Mouse (Mus musculus) splenic B cell, adult 2 months (primary cell): ENCODE measurements around the gene Eif3g.

Source experiments
- DNase-seq: peaks from one replicate; pipeline ENCODE4 v3.0.0-alpha.2; 2011; ENCODE audit warnings: low read depth, low spot score
- H3K27me3 ChIP-seq: 2 replicates; pipeline ENCODE4 v1.6.1; 2012; ENCODE audit warnings: mild to moderate bottlenecking, low read length, moderate library complexity, mixed read lengths; ENCODE audit not compliant: control insufficient read depth, poor library complexity, insufficient read depth, severe bottlenecking
- H3K36me3 ChIP-seq: 2 replicates; pipeline ENCODE4 v1.6.1; 2012; ENCODE audit warnings: mild to moderate bottlenecking, low read length, moderate library complexity, mixed read lengths; ENCODE audit not compliant: control insufficient read depth, poor library complexity, insufficient read depth, severe bottlenecking

The Eif3g gene

DNA sequence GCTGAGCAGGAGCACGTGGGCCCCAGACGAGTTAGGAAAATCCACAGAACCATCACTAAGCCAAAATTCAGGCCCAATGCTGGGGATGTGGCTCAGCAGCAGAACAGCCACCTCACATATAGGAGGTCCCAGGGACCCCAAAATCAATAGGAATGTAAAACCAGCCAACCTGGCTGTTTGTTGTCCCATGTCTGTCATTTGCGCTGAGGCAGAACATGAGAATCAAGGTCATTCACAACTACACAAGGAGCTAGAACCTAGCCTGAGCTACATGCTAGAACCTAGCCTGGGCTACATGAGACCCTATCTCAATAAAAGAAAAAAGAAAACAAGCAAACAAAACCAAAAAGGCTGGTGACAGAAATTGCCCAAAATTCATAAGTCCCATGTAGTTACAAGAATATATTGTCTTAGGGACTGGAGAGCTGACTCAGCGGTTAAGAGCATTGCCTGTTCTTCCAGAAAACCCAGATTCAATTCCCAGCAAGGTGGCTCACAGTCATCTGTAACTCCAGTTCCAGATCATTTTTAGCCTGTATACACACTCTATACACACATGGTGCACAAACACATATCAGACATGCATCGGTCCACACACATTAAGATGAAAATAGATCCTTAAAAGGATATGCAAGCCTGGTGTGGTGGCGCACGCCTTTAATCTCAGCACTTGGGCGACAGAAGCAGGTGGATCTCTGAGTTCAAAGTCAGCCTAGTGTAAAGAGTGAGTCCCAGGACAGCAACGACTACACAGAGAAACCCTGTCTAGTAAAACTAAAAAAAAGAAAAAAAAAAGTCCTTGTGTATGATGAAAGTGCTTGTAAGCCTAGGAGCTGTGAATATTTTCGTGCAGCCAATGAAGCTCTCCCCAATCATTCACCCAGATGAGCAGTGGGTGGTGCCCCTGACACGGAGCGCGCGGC lies 21.0 kb downstream of the Eif3g start:
- no peaks in the 10 kb centered on the region for H3K27me3 ChIP-seq
- DNase-seq = no peak
- H3K36me3 ChIP-seq = peaks cover 3% of the 10 kb centered on the region

DNA sequence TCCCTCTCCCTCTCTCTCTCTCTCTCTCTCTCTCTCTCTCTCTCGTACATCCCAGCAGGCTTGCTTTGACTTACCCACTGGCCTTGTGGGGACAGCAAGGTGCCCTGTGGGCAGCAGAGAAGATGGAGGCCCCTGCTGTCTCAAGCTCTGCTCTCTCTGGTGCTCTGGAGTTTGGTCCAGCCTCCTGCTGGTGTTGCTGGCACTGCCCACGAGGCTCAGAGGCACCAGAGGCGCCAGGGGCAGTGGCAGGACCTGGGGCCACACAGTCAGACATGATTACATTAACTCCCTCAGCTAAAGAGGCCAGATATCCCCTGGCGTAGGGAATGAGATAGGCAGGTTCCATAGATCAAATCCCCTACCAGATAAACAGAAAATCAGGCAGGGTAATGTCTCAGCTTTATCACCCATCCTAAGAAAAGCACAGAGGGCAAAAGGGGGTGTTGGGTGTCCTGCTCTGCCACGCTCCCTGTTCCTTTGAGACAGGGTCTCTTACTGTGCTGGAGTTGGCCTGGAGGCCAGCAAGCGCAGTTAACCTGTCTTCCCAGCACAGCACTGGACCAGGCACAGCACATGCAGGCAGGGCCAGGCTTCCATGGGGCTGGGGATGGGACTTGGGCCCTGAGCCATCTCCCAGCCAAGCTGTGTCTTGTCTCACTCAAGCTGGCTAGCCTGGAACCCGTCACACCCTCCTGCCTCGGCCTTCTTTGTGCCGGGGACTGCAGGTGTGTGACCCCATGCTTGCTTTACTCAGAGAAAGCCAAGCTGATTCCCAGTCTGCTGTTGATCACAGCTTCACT lies 21.9 kb downstream of the Eif3g start:
- no peak for DNase-seq
- Histone ChIP-seq H3K27me3 (no peaks in the 10 kb centered on the region), H3K36me3 (peaks cover 3% of the 10 kb centered on the region)

DNA sequence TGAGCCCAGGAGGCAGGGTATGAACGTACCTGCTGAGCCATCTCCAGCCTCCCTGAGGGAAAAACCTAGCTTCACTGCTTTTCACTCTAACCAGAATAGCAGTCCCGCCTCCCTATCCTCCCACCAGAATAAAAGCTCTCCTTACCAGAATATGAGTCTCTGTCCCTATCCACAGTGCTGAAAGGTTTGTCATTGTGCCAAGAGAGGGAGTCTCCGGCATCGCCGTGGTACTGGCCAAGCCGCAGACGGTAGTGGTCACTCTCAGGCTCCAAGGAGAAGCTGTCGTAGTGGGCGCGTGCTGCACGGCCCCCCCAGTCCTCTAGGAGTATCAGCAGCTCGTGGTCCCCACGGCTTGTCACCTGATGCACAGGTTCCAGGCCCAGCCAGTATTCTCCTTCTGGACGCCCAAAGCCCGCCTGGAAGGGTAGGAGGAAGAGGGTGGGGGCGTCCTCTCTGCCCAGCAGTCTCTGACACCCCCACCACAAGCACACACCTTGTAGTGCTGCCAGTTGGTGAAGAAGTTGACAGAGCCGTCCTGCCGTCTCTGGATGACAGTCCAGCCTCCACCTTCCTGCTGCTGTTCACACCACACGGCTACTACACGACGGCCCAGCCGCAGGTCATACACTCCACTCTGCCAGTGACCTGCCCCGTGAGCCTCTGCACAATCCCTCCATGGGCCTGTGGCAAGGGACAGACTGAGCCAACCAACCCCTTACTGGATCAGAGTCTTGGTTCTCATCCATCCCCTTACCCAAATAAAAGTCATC lies 23.2 kb downstream of the Eif3g start:
- no peak for DNase-seq

DNA sequence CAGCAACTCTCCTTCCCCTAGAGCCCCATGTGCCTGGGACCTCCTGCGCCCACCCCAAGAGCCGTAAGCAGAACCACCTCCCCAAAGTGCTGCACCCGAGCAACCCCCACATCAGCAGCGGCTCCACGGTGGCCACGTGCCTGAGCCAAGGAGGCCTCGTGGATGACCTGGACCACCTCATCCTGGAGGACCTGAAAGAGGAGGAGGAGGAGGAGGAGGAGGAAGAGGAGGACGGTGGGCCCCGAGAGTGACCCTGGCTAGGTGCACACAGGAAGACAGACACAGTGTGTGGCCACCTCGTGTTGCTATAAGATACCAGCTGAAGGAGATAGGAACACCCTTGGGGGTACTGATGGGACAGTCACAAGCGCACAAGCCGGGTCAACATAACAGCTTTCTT lies 24.9 kb downstream of the Eif3g start:
- no peak for DNase-seq
- Histone ChIP-seq H3K36me3 (peaks cover 3% of the 10 kb centered on the region), H3K27me3 (no peaks in the 10 kb centered on the region)

More for the DNA sequence above, 23.2 kb downstream of the Eif3g start:
- peaks cover 3% of the 10 kb centered on the region for H3K36me3 ChIP-seq
- H3K27me3 ChIP-seq = no peaks in the 10 kb centered on the region

DNA sequence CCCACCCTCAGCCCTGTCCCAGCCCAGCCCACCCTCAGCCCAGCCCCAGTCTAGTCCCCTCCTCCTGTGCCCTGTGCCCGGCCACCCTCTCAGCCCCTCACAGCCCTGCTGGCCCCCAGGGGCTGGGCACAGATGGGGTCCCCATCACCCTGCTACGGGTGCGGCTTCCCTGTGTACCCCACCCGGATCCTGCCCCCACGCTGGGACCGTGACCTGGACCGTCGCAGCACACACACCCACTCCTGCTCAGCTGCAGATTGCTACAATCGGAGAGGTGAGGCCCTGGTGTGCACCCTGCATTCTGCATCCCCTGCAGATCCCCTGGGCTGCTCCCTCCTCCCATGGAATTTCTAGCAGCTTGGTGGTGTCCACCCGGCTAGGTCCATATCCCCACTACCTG lies 25.4 kb downstream of the Eif3g start:
- Histone ChIP-seq H3K27me3 (no peaks in the 10 kb centered on the region), H3K36me3 (peaks cover 3% of the 10 kb centered on the region)
- DNase-seq = no peak

DNA sequence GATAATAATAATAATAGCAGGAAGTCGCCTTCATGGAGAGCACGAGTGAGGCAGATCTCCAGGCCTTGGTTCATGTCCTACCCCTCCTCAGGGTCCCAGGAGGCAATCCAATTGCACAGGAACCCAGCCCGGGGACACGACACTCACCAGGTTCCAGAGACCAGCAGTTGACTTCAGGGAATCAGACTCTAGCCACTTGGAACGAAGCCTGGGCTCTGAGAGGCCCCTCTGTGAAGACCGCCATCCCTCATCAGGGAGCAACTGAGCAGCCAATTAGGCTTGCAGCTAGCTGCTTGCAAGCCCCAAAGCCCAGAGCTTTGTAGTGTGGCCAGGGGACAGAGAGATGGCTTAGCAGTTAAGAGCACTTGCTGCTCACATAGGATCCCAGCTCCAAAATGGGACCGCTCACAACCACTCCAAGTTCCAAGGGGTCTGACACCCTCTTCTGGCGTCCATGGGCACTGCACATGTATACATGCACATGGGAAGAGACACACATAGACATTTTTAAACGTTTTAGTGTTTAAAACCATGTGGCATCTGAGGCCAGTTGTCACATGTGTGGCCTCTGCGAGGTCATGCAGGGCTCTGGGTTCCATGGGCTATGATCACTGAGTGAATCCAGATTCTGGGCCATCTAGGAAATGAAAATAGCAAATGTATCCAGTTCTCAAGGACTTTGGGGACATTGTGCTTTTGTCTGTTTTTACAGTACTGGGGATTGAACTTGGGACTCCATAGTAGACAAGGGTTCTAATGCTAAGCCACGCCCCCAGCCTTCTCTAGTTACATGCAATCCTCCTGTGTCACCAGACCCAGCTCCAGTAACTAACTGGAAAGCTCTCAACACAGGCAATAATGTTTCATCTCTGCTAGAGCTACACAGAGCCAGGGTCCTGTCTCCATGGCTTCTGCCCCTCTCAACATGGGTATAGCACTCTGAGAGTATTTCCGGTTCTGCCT lies 27.9 kb downstream of the Eif3g start:
- peaks cover 3% of the 10 kb centered on the region for H3K36me3 ChIP-seq
- no peak for DNase-seq
- no peaks in the 10 kb centered on the region for H3K27me3 ChIP-seq

DNA sequence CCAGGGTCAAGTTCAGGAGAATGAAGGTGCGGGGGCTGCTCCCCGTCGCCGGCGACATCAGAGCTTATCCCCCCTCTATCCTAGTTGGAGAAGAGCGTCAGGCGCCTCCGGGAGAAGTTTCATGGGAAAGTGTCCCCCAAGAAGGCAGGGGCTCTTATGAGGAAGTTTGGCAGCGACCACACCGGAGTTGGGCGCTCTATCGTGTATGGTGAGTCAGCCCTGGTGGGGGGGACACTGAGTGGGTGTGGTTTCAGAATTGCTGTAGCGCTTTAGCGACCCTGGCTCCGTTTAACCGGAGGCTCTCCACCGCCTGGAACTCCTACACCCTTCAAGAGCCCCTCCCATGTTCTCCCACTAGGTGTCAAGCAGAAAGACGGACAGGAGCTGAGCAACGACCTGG lies 29.2 kb downstream of the Eif3g start:
- peak; percentile 24 for DNase-seq
- peaks cover 3% of the 10 kb centered on the region for H3K36me3 ChIP-seq
- no peaks in the 10 kb centered on the region for H3K27me3 ChIP-seq

DNA sequence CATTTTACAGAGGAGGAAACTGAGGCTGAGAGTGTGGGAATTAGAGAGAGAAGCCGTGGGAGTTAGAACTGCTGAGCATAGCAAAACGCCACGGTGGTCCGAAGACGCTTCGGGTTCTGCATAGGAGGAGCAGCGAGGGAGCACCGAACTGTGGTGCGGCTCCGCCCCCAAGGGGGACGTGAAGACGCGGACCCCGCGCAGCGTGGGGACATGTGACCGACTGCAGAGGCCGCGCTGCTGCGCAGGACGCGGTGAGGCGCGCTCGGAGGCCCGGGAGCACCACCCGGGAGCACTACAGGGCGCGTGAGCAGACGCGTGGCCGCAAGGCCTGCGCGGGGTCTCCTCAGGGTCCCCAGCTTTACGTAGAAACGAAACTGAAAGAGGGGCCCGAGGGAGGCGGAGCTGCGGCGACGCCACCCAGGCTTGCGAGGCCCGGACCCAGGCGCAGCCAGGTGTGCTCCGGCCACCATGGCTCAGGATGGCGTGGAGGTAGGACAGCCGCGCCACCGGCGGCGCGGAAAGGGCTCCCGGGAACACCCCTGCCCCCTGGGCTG lies 29.9 kb downstream of the Eif3g start, which contains the start of gene A230050P20Rik:
A230050P20Rik (plus strand) TSS at position 195 of the 554 bp plus-strand sequence.
- Histone ChIP-seq H3K36me3 (peaks cover 3% of the 10 kb centered on the region), H3K27me3 (no peaks in the 10 kb centered on the region)
- DNase-seq = peak; percentile 72

DNA sequence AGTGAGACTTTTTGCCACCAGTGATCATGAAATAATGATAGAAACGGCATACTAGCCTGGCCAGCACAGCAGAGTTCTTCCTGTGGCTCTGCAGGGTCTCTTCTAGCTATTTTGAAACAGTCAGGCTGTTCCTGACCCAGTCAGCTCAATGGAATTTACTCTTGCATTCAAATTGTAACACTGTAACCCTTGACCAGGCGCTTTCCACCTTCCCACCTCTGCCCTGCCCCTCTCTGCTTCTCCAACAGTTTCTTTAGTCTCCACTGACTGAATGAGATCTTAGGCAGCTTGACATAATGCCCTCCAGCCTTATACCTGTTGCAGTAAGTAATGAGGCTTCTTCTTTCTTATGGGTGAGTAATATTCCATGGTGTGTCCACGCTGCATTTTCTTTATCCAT lies 31.5 kb downstream of the Eif3g start:
- DNase-seq = no peak
- Histone ChIP-seq H3K36me3 (no peaks in the 10 kb centered on the region), H3K27me3 (no peaks in the 10 kb centered on the region)

DNA sequence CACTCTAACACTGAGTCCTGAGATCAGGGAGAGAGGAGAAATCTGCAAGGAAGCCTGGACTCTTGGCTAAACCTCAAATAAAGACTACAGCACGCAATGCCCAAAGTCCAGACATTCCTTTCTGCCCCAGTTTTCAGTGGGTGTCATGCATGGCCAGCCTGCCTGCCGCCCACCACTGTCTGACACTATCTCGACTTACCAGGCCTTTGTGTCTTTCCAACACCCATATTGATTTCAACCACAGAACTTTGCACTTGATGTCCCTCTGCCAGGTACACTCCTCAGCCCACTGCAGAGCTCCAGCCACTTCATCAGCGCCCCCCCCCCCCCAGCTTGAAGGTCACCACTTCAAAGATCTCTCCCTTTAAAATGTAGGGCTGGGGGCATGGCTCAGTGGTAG lies 36.2 kb downstream of the Eif3g start:
- H3K36me3 ChIP-seq = no peaks in the 10 kb centered on the region
- no peak for DNase-seq

DNA sequence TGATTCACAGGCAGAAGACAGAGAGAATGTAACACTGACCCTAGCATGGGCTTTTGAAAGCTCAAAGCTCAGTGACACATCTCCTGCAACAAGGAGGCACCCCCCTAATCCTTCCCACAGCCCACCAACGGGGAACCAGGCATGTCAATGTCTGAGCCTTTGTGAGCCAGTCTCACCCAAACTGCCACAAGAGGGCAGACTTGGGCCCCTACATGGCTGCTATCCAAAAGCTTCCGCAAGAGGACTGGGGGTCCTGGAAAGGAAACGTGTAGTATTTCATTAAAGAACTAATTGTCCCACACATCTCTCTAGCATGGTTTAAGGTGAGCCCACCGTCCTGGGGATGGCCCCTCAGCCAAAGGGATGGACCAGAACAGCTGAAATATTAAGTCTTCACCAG lies 36.6 kb downstream of the Eif3g start:
- DNase-seq = peak; percentile 65

More for the DNA sequence above, 36.2 kb downstream of the Eif3g start:
- no peaks in the 10 kb centered on the region for H3K27me3 ChIP-seq

DNA sequence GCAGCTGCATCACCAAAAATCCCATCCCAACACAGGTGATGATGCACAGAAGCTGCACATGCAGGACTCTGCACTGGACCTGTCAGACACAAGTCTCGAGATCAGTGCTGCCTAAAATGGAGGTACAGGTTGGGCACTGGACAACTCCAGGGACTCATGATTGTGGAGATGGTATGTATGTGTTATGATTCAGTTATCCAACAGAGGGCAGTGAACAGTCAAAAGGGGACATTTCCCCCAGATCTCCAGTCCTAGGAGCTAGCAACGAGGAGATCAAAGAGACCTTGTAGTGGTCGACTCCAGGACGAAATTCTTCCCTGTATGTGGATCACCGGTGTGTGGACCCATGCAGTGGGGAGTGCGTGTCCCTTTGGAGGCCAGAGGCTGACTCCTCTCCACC lies 38.5 kb downstream of the Eif3g start:
- no peak for DNase-seq
- Histone ChIP-seq H3K27me3 (no peaks in the 10 kb centered on the region), H3K36me3 (no peaks in the 10 kb centered on the region)

More for the DNA sequence above, 36.6 kb downstream of the Eif3g start:
- no peaks in the 10 kb centered on the region for H3K27me3 ChIP-seq
- no peaks in the 10 kb centered on the region for H3K36me3 ChIP-seq

DNA sequence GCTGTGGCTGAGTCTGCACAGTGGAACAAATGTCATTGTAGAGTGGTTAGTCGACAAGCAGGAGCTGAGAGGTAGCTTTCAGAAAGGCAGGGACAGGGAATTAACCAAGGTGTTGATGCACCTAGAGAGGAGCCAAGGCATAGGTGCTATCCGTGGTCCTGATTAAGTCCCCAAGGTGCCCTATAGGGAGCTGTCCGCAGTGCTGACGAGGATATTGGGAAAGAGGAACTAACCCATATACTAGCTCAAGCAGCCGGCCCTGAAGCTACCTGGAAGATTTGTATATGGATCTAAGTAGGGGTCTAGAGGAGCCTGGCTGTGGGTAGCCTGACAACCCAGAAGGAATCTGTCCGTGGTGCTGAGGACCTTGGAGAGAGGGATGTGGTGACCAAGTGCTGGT lies 41.3 kb downstream of the Eif3g start:
- Histone ChIP-seq H3K27me3 (no peaks in the 10 kb centered on the region), H3K36me3 (no peaks in the 10 kb centered on the region)
- peak; percentile 91 for DNase-seq
